Mouse (Mus musculus): ENCODE results near the gene Pet100. TPM values are rescaled to one million over a fixed set of nuclear protein-coding genes. Genes with fewer than 3 reads are reported as not detected.

Gene Pet100
- polyA plus RNA-seq, 1 experiment from 2014 or later, result 119 TPM

DNA sequence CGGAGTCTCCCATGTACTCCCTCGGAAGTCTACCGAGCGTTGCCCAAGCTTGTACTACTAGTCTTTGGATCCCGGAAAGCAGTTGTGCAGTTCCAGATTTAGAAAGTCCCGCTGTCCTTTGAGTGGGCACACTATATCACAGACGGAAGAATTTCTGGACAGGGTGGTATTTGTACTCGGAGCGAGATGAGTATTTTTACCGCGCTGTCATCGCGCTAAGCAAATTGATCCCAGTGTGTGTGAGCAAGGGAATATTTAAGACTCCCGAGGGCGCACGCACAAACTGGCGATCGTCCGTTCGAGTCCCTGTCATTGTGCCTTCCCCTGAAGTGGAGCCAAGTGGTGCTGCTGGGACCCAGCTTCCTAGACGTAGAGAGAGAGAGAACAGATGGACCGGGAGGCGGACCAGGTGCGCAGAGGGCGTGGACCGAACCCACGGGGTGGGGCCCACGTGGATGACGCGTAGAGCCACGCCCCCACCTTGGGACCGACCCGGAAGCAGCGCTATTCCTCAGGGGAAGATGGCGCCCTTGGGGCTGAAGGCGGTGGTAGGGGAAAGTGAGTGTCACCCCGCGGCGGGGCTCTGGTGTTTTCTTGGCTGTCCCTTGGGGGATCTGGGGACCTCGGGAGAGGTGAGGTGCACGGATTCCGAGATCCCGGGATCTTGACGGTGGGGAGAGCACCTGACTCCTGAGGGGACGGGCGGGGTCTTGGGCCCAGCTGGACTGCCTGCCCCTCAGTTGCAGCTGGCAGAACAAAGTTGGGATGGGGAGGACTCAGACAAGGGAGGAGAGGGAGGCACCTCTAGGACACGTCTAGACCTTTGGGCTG is 9.5 kb downstream of the Pet100 start, which contains the start of gene Stxbp2:
Gene Stxbp2, plus strand, starts transcription at position 309 of the 831 bp plus-strand sequence.
- Histone ChIP-seq H3K4me3 (replicated peaks) (peak within 1 kb of the TSS; percentile 52), H3K36me3 (no peaks in the 10 kb centered on the region), H3K4me1 (replicated peaks) (peaks cover 8% of the 10 kb centered on the region), H3K9ac (replicated peaks) (peak within 1 kb of the TSS; percentile 56; the same call in 1 of the 2 replicates), H3K27me3 (peaks cover 28% of the 10 kb centered on the region), H3K27ac (no peak within 1 kb of the TSS), H3K4me2 (replicated peaks) (peak within 1 kb of the TSS; percentile 71), H3K9me3 (no peaks in the 10 kb centered on the region)
- ATAC-seq, result peak; percentile 73
- WGBS, result 6% methylated on average over 47 of the region's 47 CpGs

DNA sequence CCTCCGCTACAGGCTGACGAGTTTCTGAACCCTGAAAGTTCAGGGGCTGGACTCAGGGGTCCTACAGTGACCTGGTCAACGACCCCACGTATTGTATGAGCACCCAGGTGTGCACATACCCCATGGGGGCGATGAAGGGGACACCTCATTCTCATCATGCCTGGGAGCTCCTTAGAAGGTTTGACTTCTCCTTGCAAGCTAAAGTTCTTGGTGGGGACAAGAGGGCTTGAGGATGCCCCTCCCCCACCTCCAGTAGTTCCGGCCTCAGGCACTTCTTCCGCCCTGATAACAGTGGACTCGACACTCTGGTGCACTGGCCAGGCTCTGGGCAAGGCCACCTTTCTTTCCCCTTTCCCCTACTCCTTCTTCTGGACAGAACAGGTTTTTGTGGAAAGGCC is 10.1 kb downstream of the Pet100 start:
- Histone ChIP-seq H3K27ac (no peak overlapping the region), H3K9me3 (no peaks in the 10 kb centered on the region), H3K4me3 (replicated peaks) (peak overlapping the region; percentile 52), H3K4me2 (replicated peaks) (peak overlapping the region; percentile 71), H3K36me3 (no peaks in the 10 kb centered on the region), H3K4me1 (replicated peaks) (peaks cover 8% of the 10 kb centered on the region), H3K9ac (replicated peaks) (0 out of 2 replicates have a peak overlapping the region, but pooled peaks have one; percentile 56), H3K27me3 (peaks cover 28% of the 10 kb centered on the region)
- ATAC-seq, result peak; percentile 3; the same call in 1 of the 2 replicates
- WGBS, result 21% methylated on average over 8 of the region's 8 CpGs

- H3K4me3 ChIP-seq (replicated peaks), result no peak overlapping the region
- H3K9ac ChIP-seq (replicated peaks), result no peak overlapping the region
- 23% methylated on average over 5 of the region's 5 CpGs for WGBS
- no peaks in the 10 kb centered on the region for H3K27me3 ChIP-seq
- no peak for ATAC-seq
- no peaks in the 10 kb centered on the region for H3K9me3 ChIP-seq
- no peak overlapping the region for H3K27ac ChIP-seq
- H3K36me3 ChIP-seq, result no peaks in the 10 kb centered on the region
- no peaks in the 10 kb centered on the region for H3K4me1 ChIP-seq (replicated peaks)
- no peak overlapping the region for H3K4me2 ChIP-seq (replicated peaks)
Observed at GRCm38 (mm10) chr8:3645804-3646203, 24.5 kb downstream of the Pet100 start.

DNA sequence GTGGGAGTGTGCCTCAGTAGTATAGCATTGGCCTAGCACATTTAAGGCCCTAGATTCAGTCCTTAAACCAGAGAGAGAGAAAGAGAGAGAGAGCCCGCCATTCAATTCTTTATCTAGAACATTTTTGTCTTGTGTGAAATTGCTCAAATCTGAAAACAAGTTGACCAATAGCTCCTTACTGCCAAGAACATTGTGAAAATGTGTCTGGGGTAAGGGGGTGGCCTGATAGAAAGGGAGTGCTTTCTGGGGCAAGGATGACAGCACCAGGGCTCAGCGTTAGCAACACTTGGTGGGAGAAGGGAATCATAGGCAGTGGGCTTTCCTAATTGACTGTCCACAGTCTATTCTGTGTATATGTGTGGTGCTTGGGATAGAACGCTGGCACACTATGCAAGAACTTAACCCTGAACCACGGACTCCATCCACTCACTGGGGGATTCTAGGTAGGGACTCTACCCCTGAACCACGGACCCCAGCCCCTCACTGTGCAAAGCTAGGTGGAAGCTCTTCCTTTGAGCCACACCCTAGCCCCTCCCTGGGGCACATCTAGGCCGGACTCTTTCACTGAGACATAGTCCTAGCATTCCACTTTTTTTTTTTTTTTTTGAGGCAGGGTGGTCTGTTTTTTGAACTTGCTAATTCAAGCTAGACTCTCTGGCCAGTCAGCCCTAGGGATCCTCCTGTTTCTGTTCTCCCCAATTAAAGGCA is 25.6 kb downstream of the Pet100 start:
- no peaks in the 10 kb centered on the region for H3K9me3 ChIP-seq
- no peak for ATAC-seq
- no peaks in the 10 kb centered on the region for H3K27me3 ChIP-seq
- no peaks in the 10 kb centered on the region for H3K36me3 ChIP-seq
- 85% methylated on average over 6 of the region's 6 CpGs for WGBS
- H3K27ac ChIP-seq, result no peak overlapping the region
- no peak overlapping the region for H3K4me2 ChIP-seq (replicated peaks)
- no peak overlapping the region for H3K9ac ChIP-seq (replicated peaks)
- no peak overlapping the region for H3K4me3 ChIP-seq (replicated peaks)
- no peaks in the 10 kb centered on the region for H3K4me1 ChIP-seq (replicated peaks)

DNA sequence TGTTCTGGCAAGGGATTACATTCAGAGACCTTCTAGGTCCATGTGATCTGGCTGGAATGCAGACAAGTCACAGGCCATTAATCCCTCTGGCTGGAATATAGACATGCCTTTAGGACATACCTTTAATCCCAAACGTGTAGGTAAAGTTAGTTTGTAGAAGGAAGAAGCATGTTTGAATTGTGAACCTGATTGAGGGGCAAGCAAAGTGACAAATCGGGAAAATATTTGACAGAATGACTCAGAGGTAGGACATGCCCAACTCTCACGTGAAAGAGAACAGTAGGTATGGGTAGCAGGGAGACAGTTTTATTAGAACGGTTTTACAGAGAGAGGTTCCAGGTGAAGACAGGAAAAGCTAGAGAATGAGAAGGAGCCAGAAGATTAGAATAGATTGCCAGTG is 26.2 kb downstream of the Pet100 start:
- H3K27me3 ChIP-seq, result no peaks in the 10 kb centered on the region
- no peak overlapping the region for H3K27ac ChIP-seq
- H3K9me3 ChIP-seq, result no peaks in the 10 kb centered on the region
- H3K4me1 ChIP-seq (replicated peaks), result no peaks in the 10 kb centered on the region
- WGBS, result 84% methylated on average over 4 of the region's 4 CpGs
- H3K36me3 ChIP-seq, result no peaks in the 10 kb centered on the region
- no peak for ATAC-seq
- H3K9ac ChIP-seq (replicated peaks), result no peak overlapping the region
- H3K4me2 ChIP-seq (replicated peaks), result no peak overlapping the region
- H3K4me3 ChIP-seq (replicated peaks), result no peak overlapping the region

- H3K4me3 ChIP-seq (replicated peaks), result no peak overlapping the region
- 73% methylated on average over 2 of the region's 2 CpGs for WGBS
- H3K9me3 ChIP-seq, result no peaks in the 10 kb centered on the region
- H3K9ac ChIP-seq (replicated peaks), result no peak overlapping the region
- H3K4me2 ChIP-seq (replicated peaks), result no peak overlapping the region
- H3K27me3 ChIP-seq, result no peaks in the 10 kb centered on the region
- no peak overlapping the region for H3K27ac ChIP-seq
- ATAC-seq, result no peak
- no peaks in the 10 kb centered on the region for H3K36me3 ChIP-seq
- no peaks in the 10 kb centered on the region for H3K4me1 ChIP-seq (replicated peaks)
Observed at GRCm38 (mm10) chr8:3648268-3648667, 26.9 kb downstream of the Pet100 start.

DNA sequence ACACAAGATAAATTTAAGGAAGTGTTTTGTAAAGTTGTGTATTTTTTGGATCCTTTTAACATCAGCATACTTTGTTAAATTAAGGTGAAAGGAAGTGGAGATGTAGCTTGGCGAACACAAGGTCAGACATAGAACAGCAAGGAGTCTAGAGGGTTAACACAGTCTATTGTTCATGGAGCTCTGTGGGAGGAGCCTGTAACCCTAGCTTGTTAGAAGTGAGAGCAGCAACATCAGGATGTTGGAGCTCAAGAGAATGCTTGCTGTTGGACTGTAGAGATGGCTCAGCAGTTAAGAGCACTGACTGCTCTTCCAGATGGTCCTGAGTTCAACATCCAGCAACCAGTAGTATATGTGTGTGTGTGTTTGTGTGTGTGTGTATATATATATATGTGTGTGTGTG is 27.6 kb downstream of the Pet100 start:
- H3K9me3 ChIP-seq, result no peaks in the 10 kb centered on the region
- H3K4me1 ChIP-seq (replicated peaks), result no peaks in the 10 kb centered on the region
- H3K4me3 ChIP-seq (replicated peaks), result no peak overlapping the region
- no peaks in the 10 kb centered on the region for H3K27me3 ChIP-seq
- no peak for ATAC-seq
- H3K9ac ChIP-seq (replicated peaks), result no peak overlapping the region
- no peaks in the 10 kb centered on the region for H3K36me3 ChIP-seq
- H3K4me2 ChIP-seq (replicated peaks), result no peak overlapping the region
- H3K27ac ChIP-seq, result no peak overlapping the region
- WGBS, result 48% methylated on average over 1 of the region's 1 CpGs

GRCm38 (mm10) chr8:3652845-3653244 is 31.5 kb downstream of the Pet100 start:
- Histone ChIP-seq H3K4me3 (replicated peaks) (no peak overlapping the region), H3K4me1 (replicated peaks) (peaks cover 9% of the 10 kb centered on the region), H3K36me3 (no peaks in the 10 kb centered on the region), H3K9me3 (no peaks in the 10 kb centered on the region), H3K27me3 (no peaks in the 10 kb centered on the region), H3K27ac (no peak overlapping the region), H3K4me2 (replicated peaks) (no peak overlapping the region), H3K9ac (replicated peaks) (no peak overlapping the region)
- ATAC-seq, result no peak
- 70% methylated on average over 3 of the region's 3 CpGs for WGBS

DNA sequence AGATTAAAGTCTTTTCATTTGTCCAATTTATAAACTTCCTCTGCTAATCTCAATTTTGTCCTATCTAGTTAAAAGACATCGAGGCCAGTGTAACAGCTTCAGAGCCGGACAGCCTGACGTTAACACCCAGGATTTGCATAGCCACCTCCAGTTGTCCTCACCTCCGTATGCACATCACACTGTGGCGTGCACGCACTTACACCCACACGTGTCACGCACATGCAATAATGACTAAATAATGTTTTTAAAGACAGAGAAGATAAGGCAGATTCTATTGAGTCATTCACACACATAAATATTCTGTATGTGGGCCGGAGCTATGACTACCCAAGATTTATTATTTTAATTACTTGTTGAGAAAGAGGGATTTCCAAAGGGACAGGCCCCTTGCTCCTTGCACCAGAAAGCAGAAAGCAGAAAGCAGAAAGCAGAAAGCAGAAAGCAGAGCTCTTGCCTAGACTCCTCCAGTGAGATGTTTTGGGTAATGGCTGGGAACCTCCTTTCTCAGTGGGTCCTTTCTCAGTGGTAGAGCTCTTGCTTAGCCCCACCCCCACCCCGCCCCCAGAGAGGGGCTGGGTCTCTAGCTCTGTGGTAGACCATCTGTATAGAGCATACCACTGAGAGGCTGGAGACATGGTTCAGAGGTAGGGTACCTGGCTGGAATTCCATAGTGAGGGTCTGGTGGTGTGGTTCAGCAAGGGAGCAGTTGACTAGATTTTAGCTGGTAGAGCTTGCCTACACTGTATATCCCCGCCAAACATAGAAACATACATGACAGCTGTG is 33.6 kb downstream of the Pet100 start:
- ATAC-seq, result no peak
- H3K9ac ChIP-seq (replicated peaks), result no peak overlapping the region
- WGBS, result 75% methylated on average over 11 of the region's 11 CpGs
- H3K4me3 ChIP-seq (replicated peaks), result no peak overlapping the region
- no peak overlapping the region for H3K27ac ChIP-seq
- no peaks in the 10 kb centered on the region for H3K36me3 ChIP-seq
- H3K27me3 ChIP-seq, result no peaks in the 10 kb centered on the region
- no peaks in the 10 kb centered on the region for H3K9me3 ChIP-seq
- no peak overlapping the region for H3K4me2 ChIP-seq (replicated peaks)
- peaks cover 9% of the 10 kb centered on the region for H3K4me1 ChIP-seq (replicated peaks)

DNA sequence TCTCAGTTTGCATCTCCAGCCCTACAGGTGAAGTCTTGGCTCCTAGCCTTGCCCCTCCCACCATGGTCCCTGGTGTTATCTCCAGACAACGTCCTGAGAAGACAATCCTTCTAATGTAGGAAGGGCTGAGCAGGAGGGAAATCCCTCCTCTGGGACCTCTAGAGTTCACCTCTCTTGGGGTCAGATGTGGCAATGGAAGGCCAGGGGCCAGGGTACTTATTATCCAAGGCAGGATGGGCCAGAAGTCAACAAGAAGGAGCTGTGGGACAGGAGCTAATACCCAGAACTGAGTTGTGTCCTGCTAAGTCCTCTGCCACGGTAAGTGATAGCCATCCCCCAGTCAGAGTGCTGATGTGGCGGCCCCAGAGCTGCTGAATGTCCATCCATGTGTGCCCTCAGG is 34.2 kb downstream of the Pet100 start, which contains the start of gene Retn:
Gene Retn, plus strand, starts transcription at position 245 of the 400 bp plus-strand sequence.
- Histone ChIP-seq H3K36me3 (no peaks in the 10 kb centered on the region), H3K4me2 (replicated peaks) (no peak within 1 kb of the TSS), H3K27ac (no peak within 1 kb of the TSS), H3K4me3 (replicated peaks) (no peak within 1 kb of the TSS), H3K9ac (replicated peaks) (no peak within 1 kb of the TSS), H3K4me1 (replicated peaks) (peaks cover 9% of the 10 kb centered on the region), H3K9me3 (no peaks in the 10 kb centered on the region), H3K27me3 (no peaks in the 10 kb centered on the region)
- 74% methylated on average over 3 of the region's 3 CpGs for WGBS
- ATAC-seq, result no peak

DNA sequence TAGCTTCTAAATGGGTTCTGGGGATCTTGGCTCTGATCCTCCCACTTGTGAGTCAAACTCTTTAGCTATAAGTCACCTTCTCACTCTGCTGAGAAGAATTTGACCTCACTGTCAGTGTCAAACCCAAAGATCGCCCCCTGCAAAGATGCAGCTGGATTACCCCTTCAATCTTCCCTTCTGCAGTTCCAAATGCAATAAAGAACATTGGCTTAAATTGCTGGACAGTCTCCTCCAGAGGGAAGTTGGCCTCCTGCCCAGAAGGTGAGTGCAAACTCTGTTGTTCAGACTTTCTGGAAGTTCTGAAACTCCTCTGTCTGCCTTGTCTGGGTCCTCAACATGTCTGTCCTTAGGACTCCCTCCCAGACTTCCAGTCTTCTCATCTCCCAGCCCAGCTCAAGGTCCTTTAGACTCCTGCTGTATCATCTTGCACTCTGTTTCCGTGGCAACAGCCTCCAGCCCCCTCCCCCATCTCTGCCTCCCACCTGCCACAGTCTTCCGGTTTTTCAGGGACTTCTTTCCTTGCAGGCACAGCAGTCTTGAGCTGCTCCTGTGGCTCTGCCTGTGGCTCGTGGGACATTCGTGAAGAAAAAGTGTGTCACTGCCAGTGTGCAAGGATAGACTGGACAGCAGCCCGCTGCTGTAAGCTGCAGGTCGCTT is 35.5 kb downstream of the Pet100 start:
- peak overlapping the region; percentile 29 for H3K4me2 ChIP-seq (replicated peaks)
- H3K36me3 ChIP-seq, result no peaks in the 10 kb centered on the region
- H3K9ac ChIP-seq (replicated peaks), result 0 out of 2 replicates have a peak overlapping the region, but pooled peaks have one; percentile 1
- WGBS, result 16% methylated on average over 7 of the region's 7 CpGs
- H3K4me1 ChIP-seq (replicated peaks), result peaks cover 9% of the 10 kb centered on the region
- no peaks in the 10 kb centered on the region for H3K27me3 ChIP-seq
- H3K9me3 ChIP-seq, result no peaks in the 10 kb centered on the region
- peak; percentile 58; the same call in 1 of the 2 replicates for ATAC-seq
- H3K4me3 ChIP-seq (replicated peaks), result no peak overlapping the region
- no peak overlapping the region for H3K27ac ChIP-seq

Data from midbrain, embryonic 13.5 days (tissue).